Mouse (Mus musculus) ES-E14 (cell line): ENCODE measurements around the gene Msh2. TPM values are rescaled to one million over a fixed set of nuclear protein-coding genes. Genes with fewer than 3 reads are reported as not detected.

Source experiments
- DNase-seq: peaks from one replicate; pipeline ENCODE4 v3.0.0-alpha.2; 2013; ENCODE audit warnings: low read depth, low spot score
- H3K27ac ChIP-seq: 2 replicates; pipeline ENCODE4 v1.5.1; 2012; ENCODE audit warnings: low read depth, mild to moderate bottlenecking, low read length, moderate library complexity, mixed read lengths; ENCODE audit not compliant: poor library complexity, insufficient read depth, severe bottlenecking
- H3K36me3 ChIP-seq: 2 replicates; pipeline ENCODE4 v1.6.1; 2012; ENCODE audit warnings: mild to moderate bottlenecking, low read length, moderate library complexity, mixed read lengths; ENCODE audit not compliant: control insufficient read depth, poor library complexity, insufficient read depth, severe bottlenecking
- H3K4me1 ChIP-seq, 2 experiments: fragments of 150-350 bp in 1 of 2; sonication (generic) in 1 of 2; 2 replicates each; pipeline ENCODE4 v1.6.1; 2012; ENCODE audit warnings: low read length in 2 of 2, mild to moderate bottlenecking in 1 of 2, mixed read lengths in 1 of 2; ENCODE audit not compliant: control insufficient read depth in 2 of 2, insufficient read depth in 2 of 2, poor library complexity in 1 of 2
- H3K4me3 ChIP-seq, 2 experiments: fragments of 150-350 bp in 1 of 2; sonication (generic) in 1 of 2; 2 replicates each; pipeline ENCODE4 v1.5.1; 2012; ENCODE audit warnings: low read length in 2 of 2, low read depth in 1 of 2, mild to moderate bottlenecking in 1 of 2, mixed read lengths in 1 of 2; ENCODE audit not compliant: insufficient read depth in 1 of 2, poor library complexity in 1 of 2, severe bottlenecking in 1 of 2
- H3K9ac ChIP-seq: 2 replicates; pipeline ENCODE4 v1.6.1; 2012; ENCODE audit warnings: low read depth, mild to moderate bottlenecking, low read length, mixed read lengths; ENCODE audit not compliant: poor library complexity, insufficient read depth, severe bottlenecking
- H3K9me3 ChIP-seq: fragments of 150-350 bp; sonication (generic); 2 replicates; pipeline ENCODE4 v1.6.1; 2012; ENCODE audit warnings: low read depth, mild to moderate bottlenecking, low read length; ENCODE audit not compliant: control insufficient read depth, insufficient read depth
- CHD2 ChIP-seq: IDR thresholded peaks from 2 replicates; pipeline ENCODE4 v1.6.1; 2014; ENCODE audit warnings: mild to moderate bottlenecking, low read depth, low read length, inconsistent platforms
- HCFC1 ChIP-seq: IDR thresholded peaks from 2 replicates; pipeline ENCODE4 v1.6.1; 2012; ENCODE audit warnings: low read length, inconsistent platforms, borderline replicate concordance; ENCODE audit not compliant: insufficient read depth
- MAFK ChIP-seq: IDR thresholded peaks from 2 replicates; pipeline ENCODE4 v1.6.1; 2014; ENCODE audit warnings: mild to moderate bottlenecking, low read depth, low read length, inconsistent platforms; ENCODE audit not compliant: insufficient read depth
- ZC3H11A ChIP-seq: IDR thresholded peaks from 2 replicates; pipeline ENCODE4 v1.6.1; 2012; ENCODE audit warnings: low read depth, mild to moderate bottlenecking, inconsistent platforms, low read length, borderline replicate concordance
- ZNF384 ChIP-seq: IDR thresholded peaks from 2 replicates; pipeline ENCODE4 v1.6.1; 2012; ENCODE audit warnings: low read depth, low read length, inconsistent platforms
- in situ Hi-C, 2 experiments: fragments of 600-800 bp; cut with MboI; formaldehyde crosslinking; loops; one replicate each; pipeline ENCODE4 v1.15.1; 2025; ENCODE audit warnings: low sequenced_read_pairs in 2 of 2, inconsistent platforms in 1 of 2; ENCODE audit not compliant: unreplicated experiment in 2 of 2
- total RNA-seq: library from RNA; depleted of rRNA; stranded (reverse); fragments of 300-350 nt; gene quantifications from 2 replicates; pipeline ENCODE4 v1.2.3, GENCODE M21; 2012; rRNA removed

The Msh2 gene
- total RNA-seq, 1 experiment, result 120 TPM

GRCm38 (mm10) chr17:87763146-87763545 lies 91.0 kb downstream of the Msh2 start:
- in situ Hi-C loops, result no loop called here
- Histone ChIP-seq H3K27ac (no peak overlapping the region), H3K9ac (no peak overlapping the region), H3K4me1 (no peaks in the 10 kb centered on the region), H3K4me3 (no peak overlapping the region), H3K9me3 (no peaks in the 10 kb centered on the region), H3K36me3 (no peaks in the 10 kb centered on the region)
- DNase-seq, result no peak
- no peak for TF ChIP-seq MAFK
- no peak for TF ChIP-seq ZNF384
- TF ChIP-seq HCFC1, result no peak
- no peak for TF ChIP-seq ZC3H11A
- TF ChIP-seq CHD2, result no peak

GRCm38 (mm10) chr17:87765031-87765430 lies 92.9 kb downstream of the Msh2 start:
- in situ Hi-C loops, result no loop called here
- H3K27ac ChIP-seq, result no peak overlapping the region
- TF ChIP-seq MAFK, result no peak
- no peak for TF ChIP-seq ZNF384

GRCm38 (mm10) chr17:87766888-87767287 lies 94.8 kb downstream of the Msh2 start:
- TF ChIP-seq HCFC1 (no peak), ZNF384 (no peak), CHD2 (no peak), MAFK (no peak), ZC3H11A (no peak)
- Histone ChIP-seq H3K27ac (no peak overlapping the region), H3K9ac (no peak overlapping the region), H3K36me3 (no peaks in the 10 kb centered on the region), H3K4me1 (no peaks in the 10 kb centered on the region), H3K4me3 (no peak overlapping the region), H3K9me3 (no peaks in the 10 kb centered on the region; the same call in 1 of the 2 replicates)
- no peak for DNase-seq
- in situ Hi-C loops, result no loop called here

More at GRCm38 (mm10) chr17:87765031-87765430, 92.9 kb downstream of the Msh2 start:
- DNase-seq, result no peak
- Histone ChIP-seq H3K9me3 (no peaks in the 10 kb centered on the region; the same call in 1 of the 2 replicates), H3K4me1 (no peaks in the 10 kb centered on the region), H3K4me3 (no peak overlapping the region), H3K36me3 (no peaks in the 10 kb centered on the region), H3K9ac (no peak overlapping the region)

- in situ Hi-C loops, result no loop called here
- no peaks in the 10 kb centered on the region; the same call in 1 of the 2 replicates for H3K9me3 ChIP-seq
- H3K9ac ChIP-seq, result no peak overlapping the region
- no peaks in the 10 kb centered on the region for H3K4me1 ChIP-seq
- no peak overlapping the region for H3K27ac ChIP-seq
- no peaks in the 10 kb centered on the region for H3K36me3 ChIP-seq
- DNase-seq, result no peak
- no peak for TF ChIP-seq CHD2
- TF ChIP-seq MAFK, result no peak
- no peak for TF ChIP-seq HCFC1
- no peak for TF ChIP-seq ZNF384
- no peak for TF ChIP-seq ZC3H11A
- H3K4me3 ChIP-seq, result no peak overlapping the region
Measured at GRCm38 (mm10) chr17:87770766-87771165, 98.6 kb downstream of the Msh2 start.

- in situ Hi-C loops, result no loop called here
- Histone ChIP-seq H3K27ac (no peak overlapping the region), H3K9me3 (no peaks in the 10 kb centered on the region; the same call in 1 of the 2 replicates), H3K36me3 (no peaks in the 10 kb centered on the region), H3K9ac (no peak overlapping the region), H3K4me1 (no peaks in the 10 kb centered on the region), H3K4me3 (no peak overlapping the region)
- TF ChIP-seq ZC3H11A (peak; percentile 40; the same call in 1 of the 2 replicates), CHD2 (no peak), MAFK (no peak), HCFC1 (no peak)
- DNase-seq, result peak; percentile 50
Measured at GRCm38 (mm10) chr17:87773175-87773574, 101.0 kb downstream of the Msh2 start.

Other genes starting within 250 kb of the Msh2 start
- gene Stpg4, start 244.6 kb upstream of the Msh2 start, total RNA-seq, result not detected in 2 replicates
- gene Calm2, start 225.4 kb upstream of the Msh2 start, total RNA-seq, result 208 and 358 TPM in 2 replicates
- 170 and 405 TPM in 2 replicates for gene Epcam, start 36.4 kb upstream of the Msh2 start, total RNA-seq
- gene Kcnk12, start 125.7 kb downstream of the Msh2 start, total RNA-seq, result 1.7 and 1.8 TPM in 2 replicates
- not detected in 2 replicates for gene Rpl36-ps4, start 248.6 kb downstream of the Msh2 start, total RNA-seq